Mouse (Mus musculus) MEL (cell line): ENCODE measurements around the gene Senp5.

Source experiments
- CTCF ChIP-seq, 3 experiments: IDR thresholded peaks in 2 of 3; conservative IDR thresholded peaks in 1 of 3; 2 replicates each; pipeline ENCODE4 v1.5.1; 2011 to 2012; ENCODE audit warnings: low read length in 3 of 3, low read depth in 2 of 3, mild to moderate bottlenecking in 2 of 3, improper control_type of control experiment in 1 of 3, inconsistent platforms in 1 of 3, mixed read lengths in 1 of 3, moderate library complexity in 1 of 3; ENCODE audit not compliant: control insufficient read depth in 1 of 3, insufficient read depth in 1 of 3, poor library complexity in 1 of 3, severe bottlenecking in 1 of 3
- MXI1 ChIP-seq: IDR thresholded peaks from 2 replicates; pipeline ENCODE4 v1.6.1; 2011; ENCODE audit warnings: mild to moderate bottlenecking, low read depth, low read length, improper control_type of control experiment
- MYC ChIP-seq: IDR thresholded peaks from 2 replicates; pipeline ENCODE4 v1.6.1; 2011; ENCODE audit warnings: low read depth, mild to moderate bottlenecking, low read length, improper control_type of control experiment, moderate library complexity
- POLR2A ChIP-seq, 2 experiments: IDR thresholded peaks; 2 replicates each; pipeline ENCODE4 v1.6.1; 2011 to 2012; ENCODE audit warnings: low read length in 2 of 2, mild to moderate bottlenecking in 2 of 2, control low read depth in 1 of 2, improper control_type of control experiment in 1 of 2, low read depth in 1 of 2, moderate library complexity in 1 of 2; ENCODE audit not compliant: control insufficient read depth in 1 of 2, insufficient read depth in 1 of 2, poor library complexity in 1 of 2
- TAL1 ChIP-seq: IDR thresholded peaks from 2 replicates; pipeline ENCODE4 v1.6.1; 2012; ENCODE audit warnings: mild to moderate bottlenecking, inconsistent platforms, low read length, moderate library complexity, mixed read lengths
- USF1 ChIP-seq: IDR thresholded peaks from 2 replicates; pipeline ENCODE4 v1.6.1; 2014; ENCODE audit warnings: low read depth, mild to moderate bottlenecking, inconsistent platforms, low read length, improper control_type of control experiment, moderate library complexity

DNA sequence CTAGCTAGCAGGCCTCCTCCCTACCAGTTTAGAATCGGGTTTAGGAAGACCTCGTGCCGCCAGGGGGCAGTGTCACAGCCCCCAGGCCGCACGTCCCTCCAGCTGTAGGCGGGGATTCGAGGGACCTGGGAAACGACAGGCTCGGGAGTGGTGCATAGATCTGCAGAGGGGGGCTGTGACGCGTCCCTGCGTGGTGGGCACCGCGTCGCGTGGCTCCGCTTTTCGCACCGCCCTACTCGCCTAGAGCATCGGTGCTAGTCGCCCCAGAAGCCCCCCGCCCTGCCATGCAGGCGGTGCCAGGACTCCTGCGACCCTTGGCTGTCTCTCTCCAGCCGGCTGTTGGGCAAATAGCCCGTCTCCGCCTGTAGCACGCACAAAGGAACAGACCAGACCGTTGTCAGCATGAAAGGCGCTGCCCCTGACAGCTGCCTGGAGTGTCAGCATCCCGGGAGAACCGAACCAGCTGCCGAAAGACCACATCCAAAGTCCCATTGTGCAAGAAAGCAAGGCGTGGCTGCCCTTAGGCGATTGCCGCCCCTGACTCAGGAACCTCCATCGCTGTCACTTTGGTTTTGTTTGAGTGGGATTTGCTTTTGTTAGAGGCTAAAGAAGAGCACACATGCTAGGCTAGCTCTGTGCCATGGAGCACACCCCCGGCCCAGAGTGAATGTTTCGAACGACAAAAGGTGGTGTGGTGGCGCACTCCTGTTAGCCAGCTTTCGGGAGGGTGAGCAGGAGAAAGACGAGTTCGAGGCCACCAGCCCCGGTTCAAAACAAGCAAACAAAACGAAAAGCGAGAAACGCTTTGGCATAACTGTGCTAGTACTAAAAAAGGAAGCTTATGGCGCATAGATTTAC is 70.0 kb downstream of the Senp5 start:
- TF ChIP-seq USF1 (peak; percentile 48), CTCF (IDR thresholded peaks at IDR 0.05 in 2 of 3, conservative IDR thresholded peaks at IDR 0.05 in 1 of 3; ENCODE audit: control insufficient read depth in 1 of 3, insufficient read depth in 1 of 3, low read depth in 2 of 3, low read length in 3 of 3, poor library complexity in 1 of 3, severe bottlenecking in 1 of 3) (peak; percentile 86 to 93 (median 93)), POLR2A (IDR thresholded peaks at IDR 0.05; ENCODE audit: control insufficient read depth in 1 of 2, insufficient read depth in 1 of 2, low read depth in 1 of 2, low read length in 2 of 2, poor library complexity in 1 of 2) (0 out of 4 replicates have a peak, but pooled peaks of 1 of the 2 experiments have one; percentile 24), MYC (peak; percentile 83), MXI1 (peak; percentile 72), TAL1 (no peak)
